Mouse (Mus musculus) G1E (cell line): ENCODE measurements around the gene Gm28044. TPM values are rescaled to one million over a fixed set of nuclear protein-coding genes. Genes with fewer than 3 reads are reported as not detected.

Source experiments
- ATAC-seq: 2 replicates; pipeline ENCODE4 v1.8.0; 2016; ENCODE audit warnings: mild to moderate bottlenecking; ENCODE audit not compliant: insufficient number of reproducible peaks, poor library complexity, low FRiP score, severe bottlenecking; ENCODE audit errors: extremely low read depth
- DNase-seq: peaks from one replicate; pipeline ENCODE4 v3.0.0; 2012; ENCODE audit warnings: low spot score
- H3K27me3 ChIP-seq: 2 replicates; pipeline ENCODE4 v1.6.1; 2012; ENCODE audit warnings: mild to moderate bottlenecking, low read length, inconsistent platforms; ENCODE audit not compliant: insufficient read depth
- H3K36me3 ChIP-seq: replicated peaks from 2 replicates; pipeline ENCODE3; 2012; ENCODE audit warnings: mild to moderate bottlenecking, inconsistent platforms
- H3K4me1 ChIP-seq: 2 replicates; pipeline ENCODE4 v1.6.1; 2012; ENCODE audit warnings: low read depth, low read length, inconsistent platforms, mixed read lengths; ENCODE audit not compliant: insufficient read depth
- H3K4me3 ChIP-seq: 2 replicates; pipeline ENCODE4 v1.5.1; 2012; ENCODE audit warnings: low read depth, mild to moderate bottlenecking, inconsistent platforms, low read length, moderate library complexity, mixed read lengths
- H3K9me3 ChIP-seq: replicated peaks from 2 replicates; pipeline ENCODE4 v1.6.1; 2012; ENCODE audit warnings: inconsistent platforms
- CTCF ChIP-seq: IDR thresholded peaks from 2 replicates; pipeline ENCODE4 v1.5.1; 2012; ENCODE audit warnings: low read depth, low read length, inconsistent platforms, mixed read lengths
- GATA1 ChIP-seq: IDR thresholded peaks from 2 replicates; pipeline ENCODE4 v1.6.1; 2012; ENCODE audit warnings: borderline replicate concordance, low read length, inconsistent platforms, mixed read lengths
- GATA2 ChIP-seq: IDR thresholded peaks from 2 replicates; pipeline ENCODE4 v1.6.1; 2012; ENCODE audit warnings: low read depth, low read length, inconsistent platforms, borderline replicate concordance
- POLR2AphosphoS5 ChIP-seq: IDR thresholded peaks from 2 replicates; pipeline ENCODE4 v1.6.1; 2012; ENCODE audit warnings: low read depth, low read length, inconsistent platforms; ENCODE audit not compliant: insufficient replicate concordance
- TAL1 ChIP-seq: conservative IDR thresholded peaks from 2 replicates; pipeline ENCODE4 v1.6.1; 2012; ENCODE audit warnings: low read depth, low read length, inconsistent platforms, mixed read lengths
- polyA plus RNA-seq: library from polyadenylated mRNA; stranded (reverse); fragments of >175 nt; gene quantifications from 2 replicates; pipeline ENCODE4 v1.2.3, GENCODE M21; 2012
- total RNA-seq, 2 experiments: library from RNA; stranded (forward) in 1 of 2; stranded (reverse) in 1 of 2; fragments of 200-1000 nt in 1 of 2; fragments of >200 nt in 1 of 2; fragmentation: Nextera tagmentation in 1 of 2; gene quantifications; 2 replicates each; pipeline ENCODE4 v1.2.3; 2014 to 2017

Gene Gm28044
- total and polyA plus RNA-seq, 3 experiments, result 4.9 to 8.1 TPM; not detected in 1

DNA sequence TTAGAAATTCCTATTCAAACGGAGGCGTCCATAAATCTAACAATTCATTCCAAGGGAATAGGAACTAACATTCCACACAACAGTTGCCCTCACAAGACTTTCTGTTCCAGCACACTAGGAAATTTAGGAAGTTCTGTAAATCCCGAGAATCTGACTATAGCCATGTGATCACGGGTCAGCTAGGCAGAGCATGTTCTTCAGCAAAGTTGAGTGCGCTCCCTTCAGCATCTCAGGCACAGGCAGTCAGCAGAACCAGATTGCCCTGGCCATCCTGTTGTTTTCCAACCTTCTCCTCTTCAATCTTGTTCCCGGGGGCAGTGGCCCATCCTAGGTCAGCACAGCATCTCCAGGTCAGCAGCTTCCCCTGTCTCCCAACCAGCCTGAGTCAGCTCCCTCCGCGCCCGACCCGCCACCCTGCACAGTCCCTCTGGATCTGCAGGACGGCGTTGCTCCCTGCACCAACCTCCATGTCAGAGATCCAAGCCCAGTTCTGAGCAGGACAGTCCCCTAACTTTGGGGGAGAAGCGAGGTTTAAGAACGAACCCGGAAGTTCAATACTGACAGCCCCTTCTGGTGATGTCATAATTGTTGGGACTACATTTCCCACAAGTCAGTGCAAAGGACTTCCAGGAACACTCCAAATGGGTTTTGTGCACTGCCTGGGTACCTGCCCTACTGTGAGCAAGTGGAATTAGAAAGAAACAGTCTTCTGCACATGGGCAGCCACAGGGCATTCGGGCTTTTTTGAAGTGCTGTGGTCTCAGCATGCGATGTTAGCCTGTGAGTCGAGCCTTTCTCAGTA is 91.6 kb downstream of the Gm28044 start:
- TF ChIP-seq GATA1 (no peak), TAL1 (no peak), CTCF (no peak), GATA2 (no peak), POLR2AphosphoS5 (no peak)
- Histone ChIP-seq H3K9me3 (no peaks in the 10 kb centered on the region; the same call in 1 of the 2 replicates), H3K4me1 (peaks cover 2% of the 10 kb centered on the region; the same call in 1 of the 2 replicates), H3K36me3 (no peaks in the 10 kb centered on the region), H3K4me3 (peak overlapping the region; percentile 77), H3K27me3 (no peaks in the 10 kb centered on the region)
- ATAC-seq (peak; percentile 100), DNase-seq (peak; percentile 57)

Other genes starting within 250 kb of the Gm28044 start
- gene Rslcan18, start 244.3 kb downstream of the Gm28044 start, total RNA-seq (2014; fragmentation: Nextera tagmentation), result 4.0 and 6.9 TPM in 2 replicates
- 0.49 and 1.4 TPM in 2 replicates for gene Rslcan18, start 244.3 kb downstream of the Gm28044 start, total RNA-seq (2017)
- gene Rslcan18, start 244.3 kb downstream of the Gm28044 start, polyA plus RNA-seq, result 0.02 TPM in 1 of 2 replicates, not detected in the other
- gene Zfp759, start 238.9 kb downstream of the Gm28044 start, total RNA-seq (2014; fragmentation: Nextera tagmentation), result 12.4 and 16.3 TPM in 2 replicates
- gene Zfp759, start 238.9 kb downstream of the Gm28044 start, total RNA-seq (2017), result 10.9 and 12.0 TPM in 2 replicates
- 0.20 and 0.24 TPM in 2 replicates for gene Zfp759, start 238.9 kb downstream of the Gm28044 start, polyA plus RNA-seq
- gene Rsl1, start 187.4 kb downstream of the Gm28044 start, total RNA-seq (2014; fragmentation: Nextera tagmentation), result 16.3 and 16.4 TPM in 2 replicates
- gene Rsl1, start 187.4 kb downstream of the Gm28044 start, total RNA-seq (2017), result 10.2 and 10.8 TPM in 2 replicates
- gene Rsl1, start 187.4 kb downstream of the Gm28044 start, polyA plus RNA-seq, result 0.25 and 0.29 TPM in 2 replicates
- gene Zfp455, start 166.0 kb downstream of the Gm28044 start, total RNA-seq (2014; fragmentation: Nextera tagmentation), result 3.2 and 4.9 TPM in 2 replicates
- 2.6 and 2.7 TPM in 2 replicates for gene Zfp455, start 166.0 kb downstream of the Gm28044 start, total RNA-seq (2017)
- 0.04 and 0.09 TPM in 2 replicates for gene Zfp455, start 166.0 kb downstream of the Gm28044 start, polyA plus RNA-seq
- gene Zfp458, start 82.1 kb downstream of the Gm28044 start, total RNA-seq (2014; fragmentation: Nextera tagmentation), result 11.0 and 12.5 TPM in 2 replicates
- 3.7 and 6.9 TPM in 2 replicates for gene Zfp458, start 82.1 kb downstream of the Gm28044 start, total RNA-seq (2017)
- gene Zfp458, start 82.1 kb downstream of the Gm28044 start, polyA plus RNA-seq, result 0.30 and 0.35 TPM in 2 replicates
- gene Zfp457, start 54.1 kb downstream of the Gm28044 start, total RNA-seq (2014; fragmentation: Nextera tagmentation), result 4.4 and 9.2 TPM in 2 replicates
- gene Zfp457, start 54.1 kb downstream of the Gm28044 start, total RNA-seq (2017), result 5.0 and 5.6 TPM in 2 replicates
- 0.09 TPM in 1 of 2 replicates, not detected in the other for gene Zfp457, start 54.1 kb downstream of the Gm28044 start, polyA plus RNA-seq
- 16.1 and 17.1 TPM in 2 replicates for gene Zfp595, start 28.0 kb downstream of the Gm28044 start, total RNA-seq (2014; fragmentation: Nextera tagmentation)
- gene Zfp595, start 28.0 kb downstream of the Gm28044 start, total RNA-seq (2017), result 7.6 and 9.2 TPM in 2 replicates
- 0.09 and 0.23 TPM in 2 replicates for gene Zfp595, start 28.0 kb downstream of the Gm28044 start, polyA plus RNA-seq
- 10.3 and 13.4 TPM in 2 replicates for gene Zfp953, start 69 bp upstream of the Gm28044 start, total RNA-seq (2014; fragmentation: Nextera tagmentation)
- gene Zfp953, start 69 bp upstream of the Gm28044 start, total RNA-seq (2017), result 5.5 and 6.0 TPM in 2 replicates
- gene Zfp953, start 69 bp upstream of the Gm28044 start, polyA plus RNA-seq, result 0.04 and 0.13 TPM in 2 replicates
- gene Gm28041, start 15.2 kb upstream of the Gm28044 start, total RNA-seq (2014; fragmentation: Nextera tagmentation), result 1.4 and 3.1 TPM in 2 replicates
- gene Gm28041, start 15.2 kb upstream of the Gm28044 start, total RNA-seq (2017), result 0.52 and 1.4 TPM in 2 replicates
- gene Gm28041, start 15.2 kb upstream of the Gm28044 start, polyA plus RNA-seq, result not detected in 2 replicates
- 6.1 and 13.1 TPM in 2 replicates for gene Zfp456, start 15.3 kb upstream of the Gm28044 start, total RNA-seq (2014; fragmentation: Nextera tagmentation)
- gene Zfp456, start 15.3 kb upstream of the Gm28044 start, total RNA-seq (2017), result 6.2 and 6.5 TPM in 2 replicates
- 0.12 and 0.15 TPM in 2 replicates for gene Zfp456, start 15.3 kb upstream of the Gm28044 start, polyA plus RNA-seq
- gene Zfp429, start 39.3 kb upstream of the Gm28044 start, total RNA-seq (2014; fragmentation: Nextera tagmentation), result 12.6 and 19.6 TPM in 2 replicates
- 4.0 and 9.5 TPM in 2 replicates for gene Zfp429, start 39.3 kb upstream of the Gm28044 start, total RNA-seq (2017)
- 0.65 and 1.2 TPM in 2 replicates for gene Zfp429, start 39.3 kb upstream of the Gm28044 start, polyA plus RNA-seq
- not detected in 2 replicates for gene Zfp459, start 60.9 kb upstream of the Gm28044 start, total RNA-seq (2014; fragmentation: Nextera tagmentation)
- 0.05 and 0.06 TPM in 2 replicates for gene Zfp459, start 60.9 kb upstream of the Gm28044 start, total RNA-seq (2017)
- gene Zfp459, start 60.9 kb upstream of the Gm28044 start, polyA plus RNA-seq, result not detected in 2 replicates
- gene Zfp874a, start 91.1 kb upstream of the Gm28044 start, total RNA-seq (2014; fragmentation: Nextera tagmentation), result 35.1 and 39.2 TPM in 2 replicates
- gene Zfp874a, start 91.1 kb upstream of the Gm28044 start, total RNA-seq (2017), result 11.3 and 13.2 TPM in 2 replicates
- gene Zfp874a, start 91.1 kb upstream of the Gm28044 start, polyA plus RNA-seq, result 0.45 and 0.70 TPM in 2 replicates
- 32.2 and 37.7 TPM in 2 replicates for gene Zfp874b, start 123.7 kb upstream of the Gm28044 start, total RNA-seq (2014; fragmentation: Nextera tagmentation)
- 18.6 and 22.0 TPM in 2 replicates for gene Zfp874b, start 123.7 kb upstream of the Gm28044 start, total RNA-seq (2017)
- 0.63 and 0.69 TPM in 2 replicates for gene Zfp874b, start 123.7 kb upstream of the Gm28044 start, polyA plus RNA-seq
- gene Zfp58, start 140.0 kb upstream of the Gm28044 start, total RNA-seq (2014; fragmentation: Nextera tagmentation), result 18.7 and 26.3 TPM in 2 replicates
- 13.6 and 14.2 TPM in 2 replicates for gene Zfp58, start 140.0 kb upstream of the Gm28044 start, total RNA-seq (2017)
- 0.40 and 0.80 TPM in 2 replicates for gene Zfp58, start 140.0 kb upstream of the Gm28044 start, polyA plus RNA-seq
- 3.2 and 4.3 TPM in 2 replicates for gene Gm26965, start 165.6 kb upstream of the Gm28044 start, total RNA-seq (2014; fragmentation: Nextera tagmentation)
- gene Gm26965, start 165.6 kb upstream of the Gm28044 start, total RNA-seq (2017), result 0.55 TPM in 1 of 2 replicates, not detected in the other
- not detected in 2 replicates for gene Gm26965, start 165.6 kb upstream of the Gm28044 start, polyA plus RNA-seq
- 35.0 and 43.3 TPM in 2 replicates for gene Zfp87, start 165.6 kb upstream of the Gm28044 start, total RNA-seq (2014; fragmentation: Nextera tagmentation)
- 31.5 and 32.8 TPM in 2 replicates for gene Zfp87, start 165.6 kb upstream of the Gm28044 start, total RNA-seq (2017)
- 0.86 and 1.3 TPM in 2 replicates for gene Zfp87, start 165.6 kb upstream of the Gm28044 start, polyA plus RNA-seq
- 16.6 and 18.4 TPM in 2 replicates for gene Zfp748, start 193.3 kb upstream of the Gm28044 start, total RNA-seq (2014; fragmentation: Nextera tagmentation)
- 14.6 and 15.8 TPM in 2 replicates for gene Zfp748, start 193.3 kb upstream of the Gm28044 start, total RNA-seq (2017)
- gene Zfp748, start 193.3 kb upstream of the Gm28044 start, polyA plus RNA-seq, result 0.25 and 0.28 TPM in 2 replicates
- gene Zfp729b, start 249.2 kb upstream of the Gm28044 start, total RNA-seq (2014; fragmentation: Nextera tagmentation), result 21.3 and 21.7 TPM in 2 replicates
- gene Zfp729b, start 249.2 kb upstream of the Gm28044 start, total RNA-seq (2017), result 25.6 and 26.0 TPM in 2 replicates
- 0.40 and 0.65 TPM in 2 replicates for gene Zfp729b, start 249.2 kb upstream of the Gm28044 start, polyA plus RNA-seq